Mouse (Mus musculus) lung, embryonic 16.5 days (tissue): ENCODE measurements around the gene Osgep. TPM values are rescaled to one million over a fixed set of nuclear protein-coding genes. Genes with fewer than 3 reads are reported as not detected.
A peak's percentile ranks its signal among the peaks of the same experiment; 100 is the strongest.
"Not testable (repeated sequence)": the region's sequence is repeated elsewhere in the genome, so short reads cannot be mapped to it uniquely, and the experiment has no call there.

Source experiments
- ATAC-seq: fragments of 200-750 bp; cut with Nextera tagmentation; 2 replicates; pipeline ENCODE4 v1.8.0; 2017; ENCODE audit warnings: low read depth, mild to moderate bottlenecking, moderate library complexity
- H3K27ac ChIP-seq: fragments of 300-500 bp; sonication (generic); 2 replicates; pipeline ENCODE4 v1.5.1; 2014; ENCODE audit warnings: mild to moderate bottlenecking, control low read depth, low read length
- H3K27me3 ChIP-seq: fragments of 300-500 bp; sonication (generic); 2 replicates; pipeline ENCODE4 v1.6.1; 2014; ENCODE audit warnings: low read depth, low read length, mixed read lengths; ENCODE audit not compliant: control insufficient read depth, insufficient read depth
- H3K36me3 ChIP-seq: fragments of 300-500 bp; sonication (generic); 2 replicates; pipeline ENCODE4 v1.6.1; 2014; ENCODE audit warnings: low read length; ENCODE audit not compliant: control insufficient read depth, insufficient read depth
- H3K4me1 ChIP-seq: fragments of 300-500 bp; sonication (generic); replicated peaks from 2 replicates; pipeline ENCODE4 v1.6.1; 2014; ENCODE audit warnings: low read length, mixed read lengths; ENCODE audit not compliant: control insufficient read depth, insufficient read depth
- H3K4me2 ChIP-seq: fragments of 300-500 bp; sonication (generic); 2 replicates; pipeline ENCODE4 v1.6.1; 2014; ENCODE audit warnings: low read depth, low read length, control low read depth
- H3K4me3 ChIP-seq: fragments of 300-500 bp; sonication (generic); 2 replicates; pipeline ENCODE4 v1.5.1; 2014; ENCODE audit warnings: mild to moderate bottlenecking, low read length, control low read depth
- H3K9ac ChIP-seq: fragments of 300-500 bp; sonication (generic); 2 replicates; pipeline ENCODE4 v1.6.1; 2014; ENCODE audit warnings: low read length, control low read depth
- H3K9me3 ChIP-seq: fragments of 300-500 bp; sonication (generic); 2 replicates; pipeline ENCODE4 v1.6.1; 2016; ENCODE audit warnings: low read length; ENCODE audit not compliant: control insufficient read depth
- WGBS: fragments of 180-500 bp; shearing (Covaris S2); extraction: QIAGEN DNeasy Blood & Tissue Kit; methylation state at CpG from one replicate; pipeline ENCODE4 v1.1.7; 2014; 5-methylcytosine and 5-hydroxymethylcytosine counted together
- polyA plus RNA-seq: library from polyadenylated mRNA; unstranded; fragments of >200 nt; fragmentation: Nextera tagmentation; extraction: Ambion mirVana; gene quantifications from 2 replicates; pipeline ENCODE4 v1.2.1, GENCODE M21; 2015

Osgep gene
- polyA plus RNA-seq, 1 experiment from 2014 or later = 153 TPM

DNA sequence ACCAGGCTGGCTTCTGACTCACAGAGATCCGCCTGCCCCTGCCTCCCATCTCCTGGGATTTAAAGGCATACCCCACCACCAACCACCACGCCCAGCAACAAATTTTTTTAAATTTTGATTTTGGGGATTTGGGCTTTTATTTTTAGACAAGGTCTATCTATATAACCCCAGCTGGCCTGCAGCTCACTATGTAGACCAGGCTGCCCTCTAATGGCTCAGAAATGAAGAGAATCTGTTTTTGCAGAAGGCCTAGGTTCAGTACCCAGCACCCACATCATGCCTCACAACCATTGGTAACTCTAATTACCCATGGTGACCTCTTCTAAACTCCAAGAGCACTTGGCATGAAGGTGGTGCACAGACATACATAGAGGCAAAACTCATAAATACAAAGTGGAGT, 53.4 kb downstream of the Osgep start:
- Histone ChIP-seq H3K9me3 (no peaks in the 10 kb centered on the region), H3K9ac (no peak overlapping the region), H3K4me1 (peaks cover 3% of the 10 kb centered on the region; the same call in 1 of the 2 replicates), H3K27me3 (no peaks in the 10 kb centered on the region), H3K4me3 (no peak overlapping the region), H3K36me3 (no peaks in the 10 kb centered on the region), H3K4me2 (no peak overlapping the region), H3K27ac (no peak overlapping the region)
- no peak for ATAC-seq
- 62% methylated on average over 2 of the region's 2 CpGs for WGBS

DNA sequence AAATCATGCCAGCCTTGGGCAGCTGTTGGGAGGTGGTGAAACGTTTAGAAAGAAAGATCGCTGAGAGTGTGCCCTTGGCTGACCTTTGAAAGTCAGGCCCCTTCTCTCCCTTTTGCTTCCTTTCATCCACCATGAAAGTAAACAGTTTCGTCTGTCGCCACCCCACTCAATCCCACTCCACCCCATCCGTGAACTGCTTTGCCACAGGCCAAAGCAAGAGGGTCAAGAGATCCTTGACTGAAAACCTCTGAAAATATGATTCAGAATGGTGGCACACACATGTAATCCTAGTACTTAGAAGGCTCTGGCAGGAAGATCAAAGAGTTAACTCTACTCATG, 53.9 kb downstream of the Osgep start:
- WGBS = 8% methylated on average over 5 of the region's 5 CpGs
- Histone ChIP-seq H3K4me3 (peak overlapping the region; percentile 64), H3K9ac (peak overlapping the region; percentile 75), H3K27me3 (no peaks in the 10 kb centered on the region), H3K4me2 (peak overlapping the region; percentile 58), H3K27ac (peak overlapping the region; percentile 82), H3K4me1 (peaks cover 3% of the 10 kb centered on the region; the same call in 1 of the 2 replicates), H3K36me3 (no peaks in the 10 kb centered on the region), H3K9me3 (no peaks in the 10 kb centered on the region)
- ATAC-seq = peak; percentile 34; the same call in 1 of the 2 replicates

DNA sequence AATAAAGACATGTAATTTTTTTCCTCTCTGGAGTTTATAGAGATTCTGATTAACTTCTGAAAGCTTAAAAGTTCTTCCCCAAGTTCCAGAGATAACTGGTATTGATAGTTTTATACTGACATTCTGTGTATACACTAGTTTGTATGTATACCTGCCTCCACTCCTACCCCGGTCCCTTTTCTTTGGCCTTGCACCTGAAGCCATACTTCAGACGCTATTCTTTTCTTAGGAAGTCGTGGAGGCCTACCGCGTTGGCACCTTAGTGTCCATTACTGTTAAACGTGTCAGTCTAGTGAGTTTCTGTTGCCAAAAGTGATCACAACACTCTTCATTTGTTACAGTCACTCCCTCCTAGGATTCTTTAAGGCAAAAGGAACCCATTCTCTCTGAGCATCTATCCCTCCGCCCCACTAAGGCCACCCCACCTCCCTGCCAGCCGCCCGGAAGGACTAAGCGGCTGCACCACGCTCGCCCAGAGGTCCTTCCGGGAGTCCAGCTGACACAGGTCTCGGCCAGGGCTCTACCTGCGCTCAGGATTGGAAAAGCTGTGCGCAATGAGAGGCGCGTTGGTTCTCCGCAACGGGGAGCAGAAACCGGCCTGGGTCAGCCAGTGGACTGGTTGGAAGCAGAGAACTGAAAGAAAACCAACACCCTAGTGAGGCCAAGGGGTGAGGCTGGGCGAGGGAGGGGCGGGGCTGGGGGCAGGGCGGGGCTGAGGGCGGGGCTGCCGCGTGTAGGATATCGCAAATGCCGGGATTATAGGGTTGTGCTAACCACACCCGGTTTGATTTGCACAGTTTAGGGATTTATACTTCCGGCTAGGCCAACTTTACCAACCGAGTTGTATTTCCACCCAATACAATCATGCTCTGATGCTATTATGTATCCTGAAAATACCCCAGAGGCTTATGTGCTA, 54.5 kb downstream of the Osgep start, which contains the start of gene Tep1:
Gene Tep1, minus strand, starts transcription at position 672 of the 916 bp plus-strand sequence.
- Histone ChIP-seq H3K9me3 (no peaks in the 10 kb centered on the region), H3K4me2 (peak within 1 kb of the TSS; percentile 58), H3K9ac (peak within 1 kb of the TSS; percentile 75), H3K27ac (peak within 1 kb of the TSS; percentile 82), H3K36me3 (no peaks in the 10 kb centered on the region), H3K4me3 (peak within 1 kb of the TSS; percentile 64), H3K27me3 (no peaks in the 10 kb centered on the region), H3K4me1 (peaks cover 3% of the 10 kb centered on the region; the same call in 1 of the 2 replicates)
- peak; percentile 95 for ATAC-seq
- 8% methylated on average over 32 of the region's 32 CpGs for WGBS

DNA sequence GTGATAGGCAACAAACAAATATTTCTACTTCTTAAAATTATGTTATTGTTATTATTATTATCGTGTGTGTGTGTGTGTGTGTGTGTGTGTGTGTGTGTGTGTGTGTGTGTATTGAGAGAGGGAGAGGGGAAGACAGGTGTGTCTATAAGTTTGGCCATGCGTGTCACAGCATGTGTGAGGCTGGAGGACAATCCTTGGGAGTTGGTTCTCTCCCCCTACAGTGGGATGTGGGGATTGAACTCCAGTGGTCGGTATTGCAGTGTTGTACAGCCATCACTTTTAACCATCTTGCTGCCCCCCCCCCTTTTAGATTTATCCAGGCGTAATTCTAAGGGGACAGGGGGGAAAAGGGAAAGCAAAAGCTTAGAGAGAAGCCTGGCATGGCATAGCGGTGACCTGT, 56.0 kb downstream of the Osgep start:
- no peak for ATAC-seq
- Histone ChIP-seq H3K4me1 (peaks cover 3% of the 10 kb centered on the region; the same call in 1 of the 2 replicates), H3K27me3 (no peaks in the 10 kb centered on the region), H3K36me3 (no peaks in the 10 kb centered on the region), H3K9me3 (no peaks in the 10 kb centered on the region), H3K4me3 (no peak overlapping the region), H3K27ac (no peak overlapping the region), H3K9ac (no peak overlapping the region), H3K4me2 (no peak overlapping the region)
- WGBS = 92% methylated on average over 5 of the region's 5 CpGs

DNA sequence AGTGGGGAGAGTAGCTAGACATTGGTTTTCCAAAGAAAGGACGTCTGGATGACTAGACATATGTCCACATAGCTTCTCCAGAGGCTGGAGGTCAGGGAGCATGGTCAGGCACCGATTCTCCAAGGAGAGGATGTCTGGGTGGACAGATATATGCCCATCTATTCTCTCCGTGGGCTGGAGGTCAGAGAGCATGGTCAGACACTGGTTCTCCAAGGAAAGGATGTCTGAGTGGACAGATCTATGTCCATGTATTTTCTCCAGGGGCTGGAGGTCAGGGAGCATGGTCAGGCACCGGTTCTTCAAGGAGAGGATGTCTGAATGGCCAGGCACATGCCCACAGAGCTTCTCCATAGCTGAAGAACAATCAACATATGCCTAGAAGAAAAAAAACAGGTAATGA, 56.5 kb downstream of the Osgep start:
- Histone ChIP-seq H3K9ac (no peak overlapping the region), H3K4me2 (no peak overlapping the region), H3K27ac (no peak overlapping the region), H3K4me3 (no peak overlapping the region), H3K36me3 (no peaks in the 10 kb centered on the region; the same call in 1 of the 2 replicates), H3K4me1 (peaks cover 3% of the 10 kb centered on the region; the same call in 1 of the 2 replicates), H3K9me3 (no peaks in the 10 kb centered on the region), H3K27me3 (no peaks in the 10 kb centered on the region)
- no peak for ATAC-seq
- 80% methylated on average over 4 of the region's 4 CpGs for WGBS

DNA sequence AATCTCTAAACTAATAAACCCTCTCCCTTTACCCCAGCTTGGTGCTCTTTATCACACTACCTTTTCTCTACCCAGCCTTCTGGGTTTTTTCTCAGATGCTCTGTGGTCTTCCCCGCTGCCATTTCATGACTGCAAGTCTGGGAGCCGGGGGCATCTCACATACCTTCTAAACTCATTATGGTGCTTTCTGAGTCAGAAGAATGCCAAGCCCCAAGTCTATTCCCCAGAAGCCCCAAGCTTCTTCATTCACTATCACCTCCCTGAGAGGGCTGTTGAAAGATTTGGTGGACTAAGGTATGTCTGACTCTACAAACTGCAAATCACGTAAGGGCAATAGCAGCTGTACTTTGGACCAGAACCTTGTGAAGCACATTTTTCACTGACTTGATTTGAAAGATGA, 57.7 kb downstream of the Osgep start:
- Histone ChIP-seq H3K27ac (no peak overlapping the region), H3K4me2 (no peak overlapping the region), H3K9ac (no peak overlapping the region), H3K4me1 (peaks cover 3% of the 10 kb centered on the region; the same call in 1 of the 2 replicates), H3K27me3 (no peaks in the 10 kb centered on the region), H3K36me3 (no peaks in the 10 kb centered on the region; the same call in 1 of the 2 replicates), H3K4me3 (no peak overlapping the region), H3K9me3 (no peaks in the 10 kb centered on the region)
- WGBS = 89% methylated on average over 3 of the region's 3 CpGs
- ATAC-seq = no peak

DNA sequence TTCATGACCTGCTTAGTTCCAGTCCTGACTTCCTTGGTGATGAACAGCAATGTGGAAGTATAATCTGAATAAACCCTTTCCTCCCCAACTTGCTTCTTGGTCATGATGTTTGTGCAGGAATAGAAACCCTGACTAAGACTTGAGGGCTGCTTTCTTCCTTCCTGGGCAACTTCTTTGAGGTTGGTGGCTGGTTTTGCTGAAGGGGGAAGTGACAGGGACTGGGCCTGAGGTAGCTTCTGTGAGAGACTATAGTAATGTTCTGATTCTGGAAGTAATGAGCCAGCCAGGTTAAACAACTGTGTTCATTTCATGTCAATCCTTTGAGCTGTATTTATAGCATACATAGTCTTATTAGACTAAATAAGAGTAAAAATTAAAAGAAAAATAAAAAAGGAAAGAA, 59.7 kb downstream of the Osgep start:
- not testable (repeated sequence) for H3K27me3 ChIP-seq, H3K9me3 ChIP-seq, H3K36me3 ChIP-seq, H3K27ac ChIP-seq, H3K9ac ChIP-seq, H3K4me2 ChIP-seq, ATAC-seq, H3K4me1 ChIP-seq, H3K4me3 ChIP-seq

DNA sequence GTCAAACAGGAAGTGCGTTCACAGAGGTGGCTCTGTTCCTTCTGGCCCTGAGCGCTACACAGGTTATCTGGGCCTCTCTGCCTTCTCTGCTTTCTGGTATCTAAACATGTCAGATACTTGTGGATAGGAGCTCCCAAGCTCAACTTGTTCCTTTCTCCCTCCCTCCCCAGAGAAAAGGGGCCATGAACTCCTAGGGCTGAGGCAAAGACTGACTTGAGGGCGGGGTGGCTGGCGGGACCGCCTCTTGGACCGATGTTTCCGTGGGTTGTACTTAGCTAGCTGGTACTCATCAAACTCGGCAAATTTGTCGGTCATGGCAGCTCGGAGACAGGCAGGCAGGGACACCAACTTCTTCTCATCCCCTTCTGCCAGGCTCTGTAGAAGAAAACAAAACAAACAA, 62.1 kb downstream of the Osgep start:
- no peak overlapping the region for H3K27ac ChIP-seq
- no peak overlapping the region for H3K4me3 ChIP-seq
- H3K27me3 ChIP-seq = no peaks in the 10 kb centered on the region
- no peak for ATAC-seq
- H3K4me2 ChIP-seq = no peak overlapping the region
- H3K36me3 ChIP-seq = peaks cover 7% of the 10 kb centered on the region
- no peaks in the 10 kb centered on the region for H3K4me1 ChIP-seq
- 86% methylated on average over 10 of the region's 10 CpGs for WGBS
- no peak overlapping the region for H3K9ac ChIP-seq
- no peaks in the 10 kb centered on the region for H3K9me3 ChIP-seq
